Mouse (Mus musculus) kidney, adult 2 months (tissue): ENCODE data around the gene Tango6.

Experiments used
- CTCF ChIP-seq: fragments of 200-500 bp; conservative IDR thresholded peaks from 2 replicates; pipeline ENCODE4 v1.5.1; 2011; ENCODE audit warnings: low read depth, mild to moderate bottlenecking, control low read depth, low read length, moderate library complexity, mixed read lengths; ENCODE audit not compliant: insufficient read depth, insufficient read length
- POLR2A ChIP-seq: fragments of 200-500 bp; IDR thresholded peaks from one replicate; pipeline ENCODE4 v1.6.1; 2011; ENCODE audit warnings: low read depth, low read length, control low read depth

DNA sequence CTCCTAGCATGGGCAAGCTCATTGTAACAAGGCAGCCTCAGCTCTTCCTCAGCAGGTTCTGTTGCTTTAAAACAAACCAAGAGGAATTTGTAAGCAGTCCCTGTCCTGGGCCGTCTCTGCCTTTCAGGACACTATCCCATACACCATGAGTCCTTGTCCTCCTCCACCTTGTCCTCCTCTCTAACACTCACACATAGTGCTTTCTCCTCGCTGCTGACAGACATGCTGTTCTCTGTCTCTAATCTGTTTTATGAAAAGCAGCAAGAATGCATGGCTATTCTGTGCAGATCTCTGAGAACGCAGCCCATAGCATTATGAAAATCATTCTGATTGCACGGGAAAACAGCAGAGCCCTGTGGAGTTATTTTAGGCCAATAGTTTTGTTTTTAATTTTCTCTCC is 78.4 kb downstream of the Tango6 start:
- TF ChIP-seq CTCF, result no peak
- TF ChIP-seq POLR2A, result no peak
